Mouse (Mus musculus): ENCODE measurements around the gene Cox8a.

DNA sequence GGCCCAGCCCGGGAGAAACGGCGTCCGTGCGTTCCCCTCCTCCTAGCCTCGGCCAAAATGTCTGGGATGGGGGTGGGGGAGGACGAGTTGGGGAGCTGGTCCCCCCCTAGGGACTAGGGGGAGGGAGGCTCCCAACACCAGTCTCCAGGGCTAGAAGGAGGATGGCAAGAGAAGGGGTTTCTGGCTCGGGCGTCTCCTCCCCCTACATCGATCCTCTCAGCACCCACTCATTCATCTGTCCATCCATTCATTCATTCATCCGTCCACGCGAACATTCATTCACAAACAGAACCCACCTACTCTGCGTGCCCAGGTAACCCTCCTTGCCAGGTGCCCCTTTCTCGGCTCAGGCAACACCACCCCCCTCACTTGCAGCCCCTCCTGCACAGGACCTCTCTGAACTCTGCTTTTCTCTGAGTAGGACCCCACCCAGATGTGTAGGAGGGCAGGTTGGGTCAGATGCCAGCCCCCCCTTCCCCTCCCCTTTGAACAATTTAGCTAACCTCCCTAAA is 51.2 kb downstream of the Cox8a start:
- TF ChIP-seq CTCF (IDR thresholded peaks at IDR 0.05; ENCODE audit: borderline replicate concordance, control insufficient read depth, extremely low read depth, insufficient read depth, low read length, poor library complexity) (no peak), POLR2A (IDR thresholded peaks at IDR 0.05; ENCODE audit: control insufficient read depth, extremely low read depth, insufficient read depth, low read length, poor library complexity) (no peak)

All from thymus, adult 2 months (tissue).